Mouse (Mus musculus) lung, embryonic 14.5 days (tissue): ENCODE results near the gene Fads2. TPM values are rescaled to one million over a fixed set of nuclear protein-coding genes. Genes with fewer than 3 reads are reported as not detected.

Experiments used
- ATAC-seq: fragments of 200-750 bp; cut with Nextera tagmentation; 2 replicates; pipeline ENCODE4 v1.8.0; 2017; ENCODE audit warnings: mild to moderate bottlenecking, moderate TSS enrichment, moderate library complexity; ENCODE audit not compliant: insufficient read depth
- DNase-seq: peaks from one replicate; pipeline ENCODE4 v3.0.0-alpha.2; 2015
- H3K27ac ChIP-seq: fragments of 300-500 bp; sonication (generic); 2 replicates; pipeline ENCODE4 v1.5.1; 2014; ENCODE audit warnings: low read depth, mild to moderate bottlenecking, moderate library complexity
- H3K27me3 ChIP-seq: fragments of 300-500 bp; sonication (generic); 2 replicates; pipeline ENCODE4 v1.6.1; 2014; ENCODE audit warnings: low read length, control low read depth; ENCODE audit not compliant: insufficient read depth
- H3K36me3 ChIP-seq: fragments of 300-500 bp; sonication (generic); 2 replicates; pipeline ENCODE4 v1.6.1; 2014; ENCODE audit warnings: control low read depth; ENCODE audit not compliant: insufficient read depth
- H3K4me1 ChIP-seq: fragments of 300-500 bp; sonication (generic); 2 replicates; pipeline ENCODE4 v1.6.1; 2014; ENCODE audit warnings: antibody characterized with exemption, control low read depth; ENCODE audit not compliant: insufficient read depth
- H3K4me2 ChIP-seq: fragments of 300-500 bp; sonication (generic); 2 replicates; pipeline ENCODE4 v1.6.1; 2014; ENCODE audit warnings: mild to moderate bottlenecking
- H3K4me3 ChIP-seq: fragments of 300-500 bp; sonication (generic); 2 replicates; pipeline ENCODE4 v1.5.1; 2014; ENCODE audit warnings: low read depth, low read length
- H3K9ac ChIP-seq: fragments of 300-500 bp; sonication (generic); 2 replicates; pipeline ENCODE4 v1.6.1; 2014
- H3K9me3 ChIP-seq: fragments of 300-500 bp; sonication (generic); 2 replicates; pipeline ENCODE4 v1.6.1; 2016; ENCODE audit warnings: low read depth, low read length, control low read depth
- CTCF ChIP-seq: IDR thresholded peaks from 2 replicates; pipeline ENCODE4 v1.5.1; 2016; ENCODE audit warnings: antibody characterized with exemption, low read depth
- WGBS: fragments of 180-500 bp; shearing (Covaris S2); extraction: QIAGEN DNeasy Blood & Tissue Kit; methylation state at CpG from one replicate; pipeline ENCODE4 v1.1.7; 2014; 5-methylcytosine and 5-hydroxymethylcytosine counted together
- polyA plus RNA-seq: library from polyadenylated mRNA; unstranded; fragments of >200 nt; fragmentation: Nextera tagmentation; extraction: Ambion mirVana; gene quantifications from 2 replicates; pipeline ENCODE4 v1.2.1, GENCODE M21; 2014

Fads2 gene
- polyA plus RNA-seq, 1 experiment from 2014 or later = 40.5 TPM

GRCm38 (mm10) chr19:10053692-10054260 lies 47.8 kb downstream of the Fads2 start:
- H3K9ac ChIP-seq = no peak overlapping the region
- no peaks in the 10 kb centered on the region for H3K9me3 ChIP-seq
- no peak for TF ChIP-seq CTCF
- no peaks in the 10 kb centered on the region for H3K4me1 ChIP-seq
- ATAC-seq = no peak
- H3K27me3 ChIP-seq = no peaks in the 10 kb centered on the region
- peaks cover 61% of the 10 kb centered on the region for H3K36me3 ChIP-seq
- DNase-seq = no peak
- H3K4me2 ChIP-seq = no peak overlapping the region
- H3K4me3 ChIP-seq = no peak overlapping the region
- H3K27ac ChIP-seq = no peak overlapping the region
- WGBS = 90% methylated on average over 10 of the region's 10 CpGs

- no peak for TF ChIP-seq CTCF
- no peaks in the 10 kb centered on the region for H3K4me1 ChIP-seq
- no peak for DNase-seq
- 92% methylated on average over 4 of the region's 4 CpGs for WGBS
- no peak overlapping the region for H3K9ac ChIP-seq
- no peak overlapping the region for H3K4me2 ChIP-seq
- no peak for ATAC-seq
- no peak overlapping the region for H3K27ac ChIP-seq
- no peaks in the 10 kb centered on the region for H3K9me3 ChIP-seq
- no peaks in the 10 kb centered on the region for H3K27me3 ChIP-seq
- no peak overlapping the region for H3K4me3 ChIP-seq
- H3K36me3 ChIP-seq = peaks cover 54% of the 10 kb centered on the region
Observed at GRCm38 (mm10) chr19:10052698-10053097, 48.8 kb downstream of the Fads2 start.

- H3K27ac ChIP-seq = no peak overlapping the region
- H3K9ac ChIP-seq = no peak overlapping the region
- 34% methylated on average over 2 of the region's 2 CpGs for WGBS
- H3K9me3 ChIP-seq = no peaks in the 10 kb centered on the region
- ATAC-seq (no peak), DNase-seq (no peak)
- 0 out of 2 replicates have a peak, but pooled peaks cover 9% of the 10 kb centered on the region for H3K4me1 ChIP-seq
- no peaks in the 10 kb centered on the region for H3K27me3 ChIP-seq
- peaks cover 34% of the 10 kb centered on the region for H3K36me3 ChIP-seq
- H3K4me2 ChIP-seq = no peak overlapping the region
- H3K4me3 ChIP-seq = no peak overlapping the region
- no peak for TF ChIP-seq CTCF
Observed at GRCm38 (mm10) chr19:10050438-10050837, 51.1 kb downstream of the Fads2 start.

GRCm38 (mm10) chr19:10049533-10049932 lies 52.0 kb downstream of the Fads2 start:
- no peak for DNase-seq
- no peaks in the 10 kb centered on the region for H3K9me3 ChIP-seq
- TF ChIP-seq CTCF = no peak
- no peaks in the 10 kb centered on the region for H3K27me3 ChIP-seq
- H3K27ac ChIP-seq = no peak overlapping the region
- no peak overlapping the region for H3K4me3 ChIP-seq
- H3K36me3 ChIP-seq = peaks cover 31% of the 10 kb centered on the region
- 0 out of 2 replicates have a peak, but pooled peaks cover 9% of the 10 kb centered on the region for H3K4me1 ChIP-seq
- no peak overlapping the region for H3K4me2 ChIP-seq
- ATAC-seq = no peak
- H3K9ac ChIP-seq = no peak overlapping the region

- no peak overlapping the region for H3K9ac ChIP-seq
- no peak for DNase-seq
- no peak for ATAC-seq
- H3K4me1 ChIP-seq = peaks cover 22% of the 10 kb centered on the region
- no peaks in the 10 kb centered on the region for H3K27me3 ChIP-seq
- TF ChIP-seq CTCF = no peak
- H3K4me3 ChIP-seq = no peak overlapping the region
- H3K27ac ChIP-seq = no peak overlapping the region
- H3K9me3 ChIP-seq = no peaks in the 10 kb centered on the region
- peaks cover 10% of the 10 kb centered on the region for H3K36me3 ChIP-seq
- no peak overlapping the region for H3K4me2 ChIP-seq
- 29% methylated on average over 3 of the region's 3 CpGs for WGBS
Observed at GRCm38 (mm10) chr19:10046983-10047382, 54.6 kb downstream of the Fads2 start.

- Histone ChIP-seq H3K27me3 (no peaks in the 10 kb centered on the region), H3K4me3 (no peak overlapping the region), H3K9ac (peak overlapping the region; percentile 13; the same call in 1 of the 2 replicates), H3K9me3 (no peaks in the 10 kb centered on the region), H3K27ac (no peak overlapping the region), H3K4me1 (peaks cover 23% of the 10 kb centered on the region), H3K4me2 (no peak overlapping the region), H3K36me3 (peaks cover 9% of the 10 kb centered on the region)
- ATAC-seq (no peak), DNase-seq (no peak)
- WGBS = 60% methylated on average over 4 of the region's 4 CpGs
- TF ChIP-seq CTCF = no peak
Observed at GRCm38 (mm10) chr19:10046346-10046745, 55.2 kb downstream of the Fads2 start.

GRCm38 (mm10) chr19:10045707-10046106 lies 55.8 kb downstream of the Fads2 start:
- no peak for TF ChIP-seq CTCF
- WGBS = 75% methylated on average over 2 of the region's 2 CpGs
- no peak overlapping the region for H3K9ac ChIP-seq
- H3K4me1 ChIP-seq = peaks cover 26% of the 10 kb centered on the region
- H3K27me3 ChIP-seq = no peaks in the 10 kb centered on the region
- H3K27ac ChIP-seq = no peak overlapping the region
- H3K9me3 ChIP-seq = no peaks in the 10 kb centered on the region
- peaks cover 9% of the 10 kb centered on the region for H3K36me3 ChIP-seq
- ATAC-seq (no peak), DNase-seq (no peak)
- H3K4me2 ChIP-seq = no peak overlapping the region
- no peak overlapping the region for H3K4me3 ChIP-seq
